Mouse (Mus musculus): ENCODE results near the gene Trpm1. TPM values are rescaled to one million over a fixed set of nuclear protein-coding genes. Genes with fewer than 3 reads are reported as not detected.

Gene Trpm1
- polyA plus RNA-seq, 1 experiment from 2014 or later = 0.42 TPM

DNA sequence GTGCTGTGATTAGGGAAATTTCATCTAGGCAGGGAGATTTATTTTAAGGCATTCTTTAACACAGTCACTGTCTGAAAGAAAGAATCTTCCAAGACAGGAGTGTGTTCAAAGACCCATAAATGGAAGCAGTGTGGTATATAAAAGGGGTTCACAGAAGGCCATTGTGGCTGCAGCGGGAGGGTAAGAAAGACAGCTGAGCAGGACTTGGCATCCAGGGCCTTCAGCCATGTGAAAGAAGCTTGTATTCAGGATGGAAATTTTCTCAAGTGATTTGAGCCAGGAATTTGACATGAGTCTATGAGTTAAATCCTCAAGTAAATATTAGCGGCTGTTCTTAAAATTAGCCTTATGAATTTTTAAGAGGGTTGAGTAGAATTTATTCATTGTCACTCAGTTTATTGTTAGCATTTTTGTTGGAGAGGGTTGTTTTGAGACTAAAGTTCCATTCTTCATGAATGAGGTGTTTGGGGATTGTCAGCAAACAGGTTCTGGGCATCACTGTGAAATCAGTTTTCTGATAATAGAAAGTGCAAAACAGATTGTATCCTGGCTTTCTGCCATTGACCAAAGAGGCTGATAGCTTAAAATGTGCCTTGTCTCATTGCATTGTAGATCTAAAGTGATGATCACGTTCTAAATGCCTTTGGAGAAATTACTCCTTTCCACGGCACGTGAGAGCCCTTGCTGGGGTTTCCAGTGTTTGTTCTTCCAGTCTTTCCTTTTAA, 142.8 kb downstream of the Trpm1 start:
- no peaks in the 10 kb centered on the region for H3K9me3 ChIP-seq (ENCODE audit: control insufficient read depth, low read length)
- WGBS = 52% methylated on average over 5 of the region's 5 CpGs

DNA sequence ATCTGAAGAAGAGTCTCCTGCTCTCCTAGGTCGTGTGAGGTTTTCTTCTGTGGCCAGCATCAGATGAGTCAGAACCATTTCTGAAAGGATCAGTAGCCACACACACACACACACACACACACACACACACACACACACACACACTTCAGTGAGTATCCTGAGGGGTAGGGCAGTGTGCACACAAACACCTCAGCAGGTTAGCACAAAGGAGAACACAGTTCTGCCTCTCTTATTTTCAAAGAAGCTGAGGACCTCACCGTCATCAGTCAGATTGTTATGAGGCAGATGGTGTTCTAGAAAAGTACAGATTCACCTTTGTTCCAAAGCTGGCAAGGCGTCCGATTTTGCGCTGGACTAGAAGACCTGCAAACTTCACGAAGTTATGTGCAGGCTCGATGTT, 156.6 kb downstream of the Trpm1 start:
- DNase-seq (ENCODE audit: low spot score) (no peak), ATAC-seq (ENCODE audit: insufficient read depth, low FRiP score, low TSS enrichment) (no peak)
- Histone ChIP-seq H3K9ac (ENCODE audit: low read length) (no peak overlapping the region), H3K4me3 (ENCODE audit: low read depth, low read length) (no peak overlapping the region), H3K27me3 (ENCODE audit: control insufficient read depth, insufficient read depth, low read length) (no peaks in the 10 kb centered on the region), H3K27ac (ENCODE audit: low read depth, low read length) (peak overlapping the region; percentile 35; the same call in 1 of the 2 replicates), H3K4me1 (ENCODE audit: control insufficient read depth, insufficient read depth, low read length) (no peaks in the 10 kb centered on the region), H3K9me3 (ENCODE audit: control insufficient read depth, low read length) (no peaks in the 10 kb centered on the region), H3K36me3 (ENCODE audit: control insufficient read depth, insufficient read depth, low read length) (no peaks in the 10 kb centered on the region; the same call in 1 of the 2 replicates), H3K4me2 (ENCODE audit: low read depth) (no peak overlapping the region)
- 52% methylated on average over 7 of the region's 7 CpGs for WGBS

More for the DNA sequence above, 142.8 kb downstream of the Trpm1 start:
- H3K9ac ChIP-seq (ENCODE audit: low read length) = no peak overlapping the region
- H3K4me3 ChIP-seq (ENCODE audit: low read depth, low read length) = no peak overlapping the region
- DNase-seq (ENCODE audit: low spot score) = no peak
- no peak overlapping the region for H3K4me2 ChIP-seq (ENCODE audit: low read depth)
- H3K36me3 ChIP-seq (ENCODE audit: control insufficient read depth, insufficient read depth, low read length) = no peaks in the 10 kb centered on the region; the same call in 1 of the 2 replicates
- no peaks in the 10 kb centered on the region for H3K27me3 ChIP-seq (ENCODE audit: control insufficient read depth, insufficient read depth, low read length)
- H3K4me1 ChIP-seq (ENCODE audit: control insufficient read depth, insufficient read depth, low read length) = peaks cover 3% of the 10 kb centered on the region; the same call in 1 of the 2 replicates
- no peak for ATAC-seq (ENCODE audit: insufficient read depth, low FRiP score, low TSS enrichment)
- no peak overlapping the region for H3K27ac ChIP-seq (ENCODE audit: low read depth, low read length)

DNA sequence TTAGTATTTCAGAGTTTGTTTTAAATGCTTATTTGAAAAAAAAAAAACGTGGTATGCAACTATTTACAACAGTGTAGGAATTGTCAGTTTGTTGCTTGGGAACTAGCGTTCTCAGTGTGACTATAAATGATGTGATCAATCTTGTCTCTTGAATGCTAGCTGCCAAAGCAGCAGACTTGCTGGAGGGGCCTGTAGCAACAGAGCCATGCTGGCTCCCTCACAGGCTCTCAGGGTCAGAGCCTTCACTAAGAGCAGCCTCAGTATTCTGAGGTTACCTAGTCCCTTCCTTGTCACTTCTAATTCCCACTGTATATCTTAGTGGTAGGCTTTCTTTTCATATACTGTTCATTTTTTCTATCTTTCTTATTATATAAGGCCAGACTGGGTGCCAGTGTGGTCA, 157.1 kb downstream of the Trpm1 start:
- no peak overlapping the region for H3K27ac ChIP-seq (ENCODE audit: low read depth, low read length)
- DNase-seq (ENCODE audit: low spot score) (no peak), ATAC-seq (ENCODE audit: insufficient read depth, low FRiP score, low TSS enrichment) (0 out of 2 replicates have a peak, but pooled peaks have one; percentile 41)
- H3K4me1 ChIP-seq (ENCODE audit: control insufficient read depth, insufficient read depth, low read length) = no peaks in the 10 kb centered on the region
- no peaks in the 10 kb centered on the region; the same call in 1 of the 2 replicates for H3K36me3 ChIP-seq (ENCODE audit: control insufficient read depth, insufficient read depth, low read length)
- no peaks in the 10 kb centered on the region for H3K9me3 ChIP-seq (ENCODE audit: control insufficient read depth, low read length)
- no peak overlapping the region for H3K9ac ChIP-seq (ENCODE audit: low read length)
- no peak overlapping the region for H3K4me2 ChIP-seq (ENCODE audit: low read depth)
- 19% methylated on average over 2 of the region's 2 CpGs for WGBS
- no peaks in the 10 kb centered on the region for H3K27me3 ChIP-seq (ENCODE audit: control insufficient read depth, insufficient read depth, low read length)
- no peak overlapping the region for H3K4me3 ChIP-seq (ENCODE audit: low read depth, low read length)

DNA sequence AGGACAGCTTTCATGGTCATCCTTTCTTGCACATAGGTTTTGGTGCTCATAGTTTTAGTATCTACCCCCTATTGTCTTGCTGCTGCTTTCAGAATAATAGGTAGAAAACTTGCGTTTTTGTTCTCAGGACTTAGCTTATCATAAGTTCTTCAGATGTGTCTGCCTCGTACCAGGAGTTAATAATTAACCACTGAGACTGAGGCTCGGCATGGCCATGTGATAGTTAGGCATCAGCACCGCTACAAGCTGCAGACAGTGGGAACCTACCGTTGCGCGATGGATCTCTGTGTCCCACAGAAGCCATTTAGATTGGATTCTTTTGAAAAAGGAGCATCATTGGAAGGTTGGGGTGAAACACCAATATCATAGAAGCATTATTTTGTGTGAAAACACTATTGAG, 159.2 kb downstream of the Trpm1 start:
- no peaks in the 10 kb centered on the region; the same call in 1 of the 2 replicates for H3K36me3 ChIP-seq (ENCODE audit: control insufficient read depth, insufficient read depth, low read length)
- no peak overlapping the region for H3K4me3 ChIP-seq (ENCODE audit: low read depth, low read length)
- no peak for ATAC-seq (ENCODE audit: insufficient read depth, low FRiP score, low TSS enrichment)
- no peak overlapping the region for H3K4me2 ChIP-seq (ENCODE audit: low read depth)
- no peaks in the 10 kb centered on the region for H3K4me1 ChIP-seq (ENCODE audit: control insufficient read depth, insufficient read depth, low read length)
- no peak overlapping the region for H3K9ac ChIP-seq (ENCODE audit: low read length)
- H3K27ac ChIP-seq (ENCODE audit: low read depth, low read length) = no peak overlapping the region
- 88% methylated on average over 7 of the region's 7 CpGs for WGBS
- DNase-seq (ENCODE audit: low spot score) = no peak
- H3K27me3 ChIP-seq (ENCODE audit: control insufficient read depth, insufficient read depth, low read length) = no peaks in the 10 kb centered on the region
- H3K9me3 ChIP-seq (ENCODE audit: control insufficient read depth, low read length) = no peaks in the 10 kb centered on the region

MicroRNAs encoded within 50 kb of the gene (microRNA counts, 519-probe panel; counts per million panel counts)
- microRNA mmu-miR-211 = 171 counts per million, percentile 57 among the panel's probes with 10 or more counts

Small RNA genes within 50 kb of the gene (microRNA-seq; reads per million reads assigned to microRNA genes)
- gene Mir211 = 12.5 reads per million, percentile 24 among the genes with 10 or more reads in this experiment
- not detected for gene Mir6416

Other genes with a start within 250 kb of the Trpm1 start
- not detected in 2 replicates for gene E030018B13Rik, start 237.0 kb upstream of the Trpm1 start, polyA plus RNA-seq (2014; fragmentation: Nextera tagmentation; extraction: Ambion mirVana)
- 31.6 and 33.8 TPM in 2 replicates for gene Klf13, start 214.9 kb upstream of the Trpm1 start, polyA plus RNA-seq (2014; fragmentation: Nextera tagmentation; extraction: Ambion mirVana)
- gene Mtmr10, start 133.8 kb downstream of the Trpm1 start, polyA plus RNA-seq (2014; fragmentation: Nextera tagmentation; extraction: Ambion mirVana) = 14.8 and 16.4 TPM in 2 replicates
- gene Fan1, start 220.3 kb downstream of the Trpm1 start, polyA plus RNA-seq (2014; fragmentation: Nextera tagmentation; extraction: Ambion mirVana) = 6.1 and 6.4 TPM in 2 replicates
- gene Mphosph10, start 238.4 kb downstream of the Trpm1 start, polyA plus RNA-seq (2014; fragmentation: Nextera tagmentation; extraction: Ambion mirVana) = 51.9 and 54.4 TPM in 2 replicates
- gene Mcee, start 238.8 kb downstream of the Trpm1 start, polyA plus RNA-seq (2014; fragmentation: Nextera tagmentation; extraction: Ambion mirVana) = 34.2 and 39.7 TPM in 2 replicates